Mouse (Mus musculus): ENCODE results near the gene A630095N17Rik.

The A630095N17Rik gene

GRCm38 (mm10) chr1:75231664-75232152, at the start of gene A630095N17Rik:
A630095N17Rik (minus strand) TSS chr1:75232102.
- DNase-seq = peak in 1 of 2 experiments; percentile 3

DNA sequence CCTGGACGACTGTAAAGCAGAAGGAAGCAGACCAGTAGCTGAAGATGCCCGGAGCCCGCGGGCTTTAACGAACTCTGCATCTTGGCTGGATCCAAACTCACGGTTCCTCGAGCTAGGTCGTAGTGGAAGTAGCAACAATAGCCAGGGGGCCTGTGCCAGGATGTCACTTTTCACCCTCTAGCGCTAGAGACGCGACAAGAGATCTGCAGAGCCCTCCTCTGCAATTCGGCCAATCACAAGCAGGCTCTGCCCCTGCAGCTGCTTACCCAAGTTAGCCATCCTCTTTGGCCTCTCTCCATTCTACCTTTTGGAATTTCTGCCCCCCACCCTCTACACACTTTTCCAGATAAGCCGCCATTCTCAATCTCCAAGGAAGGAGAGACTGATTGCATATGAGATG, 46.3 kb upstream of the A630095N17Rik start, which contains the start of gene Resp18:
Gene Resp18 (minus strand): TSS at position 188 of the 400 bp plus-strand sequence.
- DNase-seq = peak; percentile 48 to 49

DNA sequence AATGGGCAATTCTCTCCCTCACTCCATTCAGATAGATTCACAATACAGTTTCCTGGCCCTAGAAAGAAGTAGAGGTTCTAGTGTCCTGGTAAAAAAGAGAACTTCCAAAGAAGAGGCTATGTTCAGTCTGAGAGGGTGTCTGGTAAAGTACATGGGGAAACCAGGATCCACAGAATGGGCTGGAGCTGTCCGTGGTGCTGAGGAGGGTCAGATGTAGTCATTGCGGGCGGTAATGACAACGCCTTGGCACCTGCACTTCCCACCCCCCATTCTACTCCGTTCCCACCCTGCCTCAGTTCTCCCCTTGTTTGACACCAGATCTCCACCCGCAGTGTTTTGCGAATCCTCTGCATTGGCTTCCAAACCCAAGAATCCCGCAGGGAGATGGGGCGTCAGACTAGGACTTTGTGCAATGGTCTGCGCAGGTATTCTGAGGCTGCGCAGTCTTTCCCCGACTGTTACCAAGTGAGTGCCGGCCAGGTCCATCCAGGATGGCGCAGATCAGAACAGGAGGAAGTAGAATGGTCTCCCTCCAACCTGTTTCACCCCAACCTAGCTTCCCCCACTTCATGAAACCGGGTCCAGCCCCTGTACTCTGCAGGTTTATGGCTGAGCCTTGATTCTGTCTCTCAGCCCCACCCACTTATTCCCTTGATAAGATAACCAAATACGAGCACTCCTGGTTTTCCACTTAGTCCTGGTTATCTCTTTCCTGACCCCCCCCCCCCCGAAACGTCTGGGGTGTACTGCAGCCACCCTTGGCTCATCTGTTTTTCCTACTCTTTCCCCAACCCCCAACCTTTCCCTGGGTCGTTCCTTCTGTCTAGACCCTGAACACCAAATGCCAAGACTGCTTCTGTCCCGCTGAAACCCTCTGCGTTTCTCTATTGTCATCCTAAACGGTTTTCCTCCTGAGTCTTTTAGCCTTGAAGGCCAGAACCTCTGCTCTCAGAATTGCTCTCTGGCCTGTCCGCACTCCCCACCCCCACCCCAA, 45.6 kb upstream of the A630095N17Rik start:
- peak; percentile 52 to 53 for DNase-seq

GRCm38 (mm10) chr1:75264091-75264880, 32.4 kb upstream of the A630095N17Rik start, which contains the start of gene Ptprn:
Ptprn (minus strand) TSS chr1:75264502.
- DNase-seq = peak; percentile 83 to 91

- peak; percentile 59 to 60 for DNase-seq
These were observed 31.4 kb upstream of the A630095N17Rik start for GRCm38 (mm10) chr1:75262969-75263951.

DNA sequence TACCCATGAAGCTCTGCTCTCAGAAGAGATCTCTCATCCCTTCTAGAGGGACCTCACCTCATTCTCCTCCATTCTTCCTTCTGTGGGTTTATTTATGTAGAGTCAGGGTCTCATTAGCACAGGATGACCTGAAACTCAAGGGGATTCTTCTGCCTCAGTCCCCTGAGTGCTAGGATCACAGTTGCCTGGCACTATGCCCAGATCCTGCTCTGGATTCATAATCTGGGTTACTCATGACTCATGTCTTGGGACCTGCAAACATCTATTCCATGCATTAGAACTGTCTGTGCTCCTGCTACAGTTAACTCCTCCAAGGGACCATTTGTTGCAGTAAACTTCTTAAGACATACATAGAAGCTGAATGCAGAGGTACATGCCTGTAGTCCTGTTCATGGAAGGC, 29.4 kb upstream of the A630095N17Rik start:
- DNase-seq = peak in 1 of 2 experiments; percentile 45

- DNase-seq = peak; percentile 21 to 26
These were observed 23.7 kb upstream of the A630095N17Rik start for GRCm38 (mm10) chr1:75255516-75256046.

- DNase-seq = peak in 1 of 2 experiments; percentile 48
These were observed 22.7 kb upstream of the A630095N17Rik start for GRCm38 (mm10) chr1:75254625-75255013.

DNA sequence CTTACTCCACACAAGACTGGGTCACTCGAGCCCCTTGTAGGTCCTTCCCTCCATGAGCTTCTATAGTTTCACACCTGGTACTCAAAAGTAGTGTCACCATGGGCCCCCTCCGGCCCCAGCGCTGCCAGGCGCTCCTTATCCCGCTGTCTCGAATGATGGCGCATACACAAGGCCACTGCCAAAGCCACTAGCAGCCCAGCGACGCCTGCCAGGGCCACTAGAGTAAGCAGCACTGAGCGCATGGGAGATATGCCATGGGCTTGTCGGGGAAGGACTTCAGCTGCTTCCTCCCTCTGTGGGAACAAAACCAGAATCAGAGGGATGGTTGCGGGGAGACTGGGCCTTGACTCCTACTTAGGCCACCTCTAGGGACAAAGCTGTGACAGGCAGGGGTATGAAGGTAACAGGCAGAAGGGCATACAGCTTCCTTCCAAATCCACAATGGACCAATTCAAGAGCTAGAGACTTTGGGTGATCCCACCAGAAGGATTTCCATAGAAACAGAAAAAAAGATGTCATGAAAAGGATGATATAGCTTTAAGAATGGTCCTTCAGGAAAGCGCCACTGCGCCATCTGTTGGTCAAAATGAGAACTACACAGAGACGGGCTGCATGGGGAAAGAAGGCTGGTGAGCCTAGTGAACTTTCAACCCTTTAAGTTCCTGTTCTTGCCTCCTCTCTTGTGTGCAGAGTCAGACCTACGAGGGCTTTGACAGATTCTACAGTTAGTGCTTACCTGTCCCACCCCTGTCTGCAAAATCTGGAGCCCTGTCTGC, 22.1 kb upstream of the A630095N17Rik start:
- DNase-seq = peak; percentile 86 to 93

GRCm38 (mm10) chr1:75253029-75253428, 21.1 kb upstream of the A630095N17Rik start:
- peak; percentile 23 to 45 for DNase-seq

DNA sequence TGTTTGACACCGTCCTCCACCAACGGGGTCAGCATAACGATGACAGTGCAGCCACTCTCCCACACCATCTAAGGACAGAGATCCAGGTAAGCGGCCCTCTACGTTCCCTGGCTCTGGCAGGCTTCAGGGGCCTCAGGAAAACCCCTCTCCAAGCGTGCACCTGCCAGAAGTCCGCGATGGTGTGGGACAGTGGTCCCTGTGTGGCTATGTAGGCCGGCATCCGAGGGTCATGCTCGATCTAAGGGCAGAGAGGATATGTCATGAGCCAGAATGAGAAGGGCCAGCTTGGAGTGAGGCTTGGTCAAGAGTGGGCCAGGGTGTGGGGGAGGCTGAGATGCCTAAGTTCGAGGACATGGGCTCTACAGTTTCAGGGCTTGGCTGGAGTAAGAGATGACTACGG, 20.4 kb upstream of the A630095N17Rik start:
- peak in 1 of 2 experiments; percentile 30 for DNase-seq

GRCm38 (mm10) chr1:75251112-75251970, 19.4 kb upstream of the A630095N17Rik start:
- peak; percentile 84 to 89 for DNase-seq

DNA sequence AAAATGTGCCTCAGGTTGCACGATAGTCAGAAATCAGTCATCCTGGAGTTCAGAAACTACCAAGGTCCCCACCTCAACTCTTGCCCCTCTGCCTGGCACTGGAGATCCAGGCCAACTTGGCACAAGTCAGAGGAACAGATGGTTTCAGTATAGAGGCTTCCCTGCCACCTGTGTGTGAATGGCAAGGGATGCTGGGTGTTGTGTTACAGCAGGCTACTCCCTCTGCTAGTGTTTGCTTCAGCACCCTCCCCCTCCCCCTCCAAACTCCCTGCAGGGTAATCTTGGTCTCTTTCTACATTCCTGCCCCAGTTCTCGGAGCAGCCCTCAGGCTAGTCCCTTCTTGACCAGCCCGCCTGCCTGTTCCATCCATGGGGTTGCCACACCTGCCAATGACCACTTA, 18.6 kb upstream of the A630095N17Rik start:
- peak; percentile 66 to 74 for DNase-seq

GRCm38 (mm10) chr1:75248041-75248772, 16.3 kb upstream of the A630095N17Rik start:
- peak; percentile 59 to 69 for DNase-seq

GRCm38 (mm10) chr1:75247071-75247930, 15.4 kb upstream of the A630095N17Rik start:
- peak in 1 of 2 experiments; percentile 26 for DNase-seq

DNA sequence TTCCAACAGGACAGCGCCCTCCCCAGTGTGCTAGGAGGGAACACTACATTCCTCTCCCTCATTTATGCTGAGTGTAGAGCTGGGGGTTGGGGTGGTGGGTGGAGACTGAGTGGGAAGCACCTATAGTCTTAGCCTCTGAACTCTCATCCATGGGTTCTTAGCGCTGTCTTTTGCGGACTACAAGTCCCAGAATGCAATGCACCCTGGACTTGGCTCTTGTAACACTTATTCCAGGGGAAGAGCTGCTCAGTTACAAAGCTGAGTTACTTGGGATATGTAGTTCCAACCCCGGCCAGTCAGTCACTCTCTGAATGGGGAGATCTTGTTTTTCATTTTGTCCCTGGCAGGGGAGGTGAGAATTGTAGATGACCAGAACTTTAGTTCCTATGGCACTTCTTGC, 12.9 kb upstream of the A630095N17Rik start:
- DNase-seq = peak; percentile 54 to 67

GRCm38 (mm10) chr1:75244175-75244826, 12.4 kb upstream of the A630095N17Rik start:
- DNase-seq = peak in 1 of 2 experiments; percentile 9
